Mouse (Mus musculus) neural tube, embryonic 13.5 days (tissue): ENCODE data around the gene Btbd35f15. TPM values are rescaled to one million over a fixed set of nuclear protein-coding genes. Genes with fewer than 3 reads are reported as not detected.
"Not testable (repeated sequence)": the region's sequence is repeated elsewhere in the genome, so short reads cannot be mapped to it uniquely, and the experiment has no call there.

ENCODE experiments used
- ATAC-seq: fragments of 200-750 bp; cut with Nextera tagmentation; 2 replicates; pipeline ENCODE4 v1.8.0; 2017; ENCODE audit warnings: low read depth, mild to moderate bottlenecking, moderate TSS enrichment, moderate library complexity
- H3K27ac ChIP-seq: fragments of 300-500 bp; sonication (generic); replicated peaks from 2 replicates; pipeline ENCODE4 v1.5.1; 2015; ENCODE audit warnings: moderate library complexity, mild to moderate bottlenecking, inconsistent platforms
- H3K27me3 ChIP-seq: fragments of 300-500 bp; sonication (generic); 2 replicates; pipeline ENCODE4 v1.6.1; 2015; ENCODE audit warnings: mild to moderate bottlenecking, inconsistent platforms
- H3K36me3 ChIP-seq: fragments of 300-500 bp; sonication (generic); 2 replicates; pipeline ENCODE4 v1.6.1; 2015; ENCODE audit warnings: mild to moderate bottlenecking, inconsistent platforms
- H3K4me1 ChIP-seq: fragments of 300-500 bp; sonication (generic); replicated peaks from 2 replicates; pipeline ENCODE4 v1.6.1; 2015; ENCODE audit warnings: inconsistent platforms
- H3K4me2 ChIP-seq: fragments of 300-500 bp; sonication (generic); 2 replicates; pipeline ENCODE4 v1.6.1; 2015; ENCODE audit warnings: inconsistent platforms, mild to moderate bottlenecking, moderate library complexity
- H3K4me3 ChIP-seq: fragments of 300-500 bp; sonication (generic); 2 replicates; pipeline ENCODE4 v1.5.1; 2015; ENCODE audit warnings: mild to moderate bottlenecking, inconsistent platforms
- H3K9ac ChIP-seq: fragments of 300-500 bp; sonication (generic); 2 replicates; pipeline ENCODE4 v1.6.1; 2015; ENCODE audit warnings: moderate library complexity, mild to moderate bottlenecking, inconsistent platforms
- H3K9me3 ChIP-seq: fragments of 300-500 bp; sonication (generic); 2 replicates; pipeline ENCODE4 v1.6.1; 2016; ENCODE audit warnings: inconsistent platforms
- WGBS: fragments of 180-500 bp; shearing (Covaris S2); methylation state at CpG from one replicate; pipeline ENCODE4 v1.1.7; 2015; 5-methylcytosine and 5-hydroxymethylcytosine counted together
- polyA plus RNA-seq: library from polyadenylated mRNA; unstranded; fragments of >200 nt; fragmentation: Nextera tagmentation; extraction: Ambion mirVana; gene quantifications from 2 replicates; pipeline ENCODE4 v1.2.1, GENCODE M21; 2015

The Btbd35f15 gene
- polyA plus RNA-seq: not detected in 2 replicates

DNA sequence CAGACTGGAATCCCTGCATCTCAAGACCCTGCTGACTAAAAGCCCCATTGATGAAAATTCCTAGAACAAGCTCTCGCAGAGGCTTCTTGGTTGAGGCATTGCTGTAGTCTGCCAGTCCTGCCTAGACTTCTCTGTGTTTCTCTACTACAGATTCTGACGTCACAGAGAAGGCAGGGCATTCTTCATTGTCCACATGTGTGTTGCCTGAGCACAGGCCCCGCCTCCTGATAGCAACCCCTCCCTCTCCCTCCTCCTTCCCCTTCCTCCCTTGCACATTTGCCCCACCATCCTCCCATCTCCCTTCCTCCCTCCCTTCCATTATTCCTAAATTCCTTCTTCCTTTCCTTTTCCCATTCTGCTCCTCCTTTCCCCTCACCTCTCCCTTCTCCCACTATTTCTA, at the start of gene Btbd35f15:
Btbd35f15 (minus strand) TSS at position 101 of the 400 bp plus-strand sequence.
- H3K4me3 ChIP-seq, H3K4me1 ChIP-seq, H3K27me3 ChIP-seq, H3K36me3 ChIP-seq, ATAC-seq, H3K9ac ChIP-seq, H3K4me2 ChIP-seq, H3K27ac ChIP-seq, H3K9me3 ChIP-seq: not testable (repeated sequence)
- no CpG with 5 or more reads among the region's 3 CpGs for WGBS

Other genes with a start within 250 kb of the Btbd35f15 start
- not detected in 2 replicates for gene Btbd35f13, start 79.9 kb upstream of the Btbd35f15 start, polyA plus RNA-seq
- gene Btbd35f14, start 125.0 kb upstream of the Btbd35f15 start, polyA plus RNA-seq: not detected in 2 replicates